Mouse (Mus musculus) embryonic stem cell, embryonic (primary cell): ENCODE results near the gene F2rl2.

Source experiments
- CTCF ChIA-PET, 4 experiments: fragments of 300-600 bp in 2 of 4; fragments of 350-600 bp in 2 of 4; sonication (Branson Sonifier 250); formaldehyde crosslinking; loops; one replicate each; lab custom pipeline; 2022; ENCODE audit warnings: inconsistent platforms in 2 of 4; lab: Charles Lee
- POLR2A ChIA-PET, 4 experiments: fragments of 300-600 bp in 2 of 4; fragments of 350-600 bp in 2 of 4; sonication (Branson Sonifier 250); formaldehyde crosslinking; loops; one replicate each; lab custom pipeline; 2022; ENCODE audit warnings: antibody characterized with exemption in 4 of 4, inconsistent platforms in 1 of 4; lab: Charles Lee

Gene F2rl2

GRCm38 (mm10) chr13:95745451-95745850 is 48.8 kb downstream of the F2rl2 start:
- ChIA-PET CTCF (interaction anchor here in 1 of 4 experiments (1.1 kb wide), 1 partner anchor 344 kb away, joined by 3 read pairs; no protein-coding TSS in a partner anchor), POLR2A (interaction anchor here in 1 of 4 experiments (0.5 kb wide), 1 partner anchor 56 kb away, joined by 3 read pairs; no protein-coding TSS in a partner anchor)

- ChIA-PET CTCF (interaction anchor here in 3 of 4 experiments (0.7 to 1.2 kb wide), 5 partner anchors 11 to 345 kb away, joined by 3 to 5 read pairs (median 4); no protein-coding TSS in a partner anchor), POLR2A (no interaction called here)
These were observed 49.9 kb downstream of the F2rl2 start for GRCm38 (mm10) chr13:95746509-95746908.

GRCm38 (mm10) chr13:95747101-95747500 is 50.4 kb downstream of the F2rl2 start:
- ChIA-PET CTCF (interaction anchor here (0.5 to 1.2 kb wide), 7 partner anchors 10 to 161 kb away, joined by 3 to 5 read pairs (median 3); no protein-coding TSS in a partner anchor), POLR2A (no interaction called here)

GRCm38 (mm10) chr13:95747541-95747940 is 50.9 kb downstream of the F2rl2 start:
- ChIA-PET CTCF (interaction anchor here (0.5 to 1.2 kb wide), 7 partner anchors 10 to 161 kb away, joined by 3 to 5 read pairs (median 3); no protein-coding TSS in a partner anchor), POLR2A (no interaction called here)
